Mouse (Mus musculus): ENCODE measurements around the gene Hnrnpul1. TPM values are rescaled to one million over a fixed set of nuclear protein-coding genes. Genes with fewer than 3 reads are reported as not detected.

Gene Hnrnpul1
- polyA plus RNA-seq, 1 experiment, result 123 TPM

- peak overlapping the region; percentile 22; the same call in 1 of the 2 replicates for H3K4me3 ChIP-seq (ENCODE audit: insufficient read depth, low read length)
- H3K4me1 ChIP-seq (ENCODE audit: control insufficient read depth, insufficient read depth, low read length), result peaks cover 47% of the 10 kb centered on the region
- TF ChIP-seq CTCF (IDR thresholded peaks at IDR 0.05; ENCODE audit: low read depth, low read length) (no peak), POLR2A (IDR thresholded peaks at IDR 0.05; ENCODE audit: borderline replicate concordance, low read depth, low read length) (no peak)
- H3K27ac ChIP-seq (ENCODE audit: insufficient read depth, low read depth, low read length), result no peak overlapping the region
These were observed 68.6 kb downstream of the Hnrnpul1 start for GRCm38 (mm10) chr7:25685926-25686470.

GRCm38 (mm10) chr7:25684659-25685058, 69.9 kb downstream of the Hnrnpul1 start:
- H3K27ac ChIP-seq (ENCODE audit: insufficient read depth, low read depth, low read length), result peak overlapping the region; percentile 93
- peaks cover 45% of the 10 kb centered on the region for H3K4me1 ChIP-seq (ENCODE audit: control insufficient read depth, insufficient read depth, low read length)
- H3K4me3 ChIP-seq (ENCODE audit: insufficient read depth, low read length), result no peak overlapping the region
- TF ChIP-seq POLR2A (IDR thresholded peaks at IDR 0.05; ENCODE audit: borderline replicate concordance, low read depth, low read length) (no peak), CTCF (IDR thresholded peaks at IDR 0.05; ENCODE audit: low read depth, low read length) (no peak)

- TF ChIP-seq CTCF (IDR thresholded peaks at IDR 0.05; ENCODE audit: low read depth, low read length), result no peak
- TF ChIP-seq POLR2A (IDR thresholded peaks at IDR 0.05; ENCODE audit: borderline replicate concordance, low read depth, low read length), result peak; percentile 3; the same call in 1 of the 2 replicates
- Histone ChIP-seq H3K4me3 (ENCODE audit: insufficient read depth, low read length) (peak overlapping the region; percentile 52), H3K27ac (ENCODE audit: insufficient read depth, low read depth, low read length) (peak overlapping the region; percentile 93), H3K4me1 (ENCODE audit: control insufficient read depth, insufficient read depth, low read length) (peaks cover 51% of the 10 kb centered on the region)
These were observed 70.9 kb downstream of the Hnrnpul1 start for GRCm38 (mm10) chr7:25683474-25684180.

- H3K4me1 ChIP-seq (ENCODE audit: control insufficient read depth, insufficient read depth, low read length), result peaks cover 51% of the 10 kb centered on the region
- H3K4me3 ChIP-seq (ENCODE audit: insufficient read depth, low read length), result peak overlapping the region; percentile 29
- TF ChIP-seq POLR2A (IDR thresholded peaks at IDR 0.05; ENCODE audit: borderline replicate concordance, low read depth, low read length) (no peak), CTCF (IDR thresholded peaks at IDR 0.05; ENCODE audit: low read depth, low read length) (no peak)
- peak overlapping the region; percentile 24 for H3K27ac ChIP-seq (ENCODE audit: insufficient read depth, low read depth, low read length)
These were observed 73.0 kb downstream of the Hnrnpul1 start for GRCm38 (mm10) chr7:25681341-25682231.

- peaks cover 43% of the 10 kb centered on the region for H3K4me1 ChIP-seq (ENCODE audit: control insufficient read depth, insufficient read depth, low read length)
- H3K27ac ChIP-seq (ENCODE audit: insufficient read depth, low read depth, low read length), result peak within 1 kb of the TSS; percentile 81
- TF ChIP-seq POLR2A (IDR thresholded peaks at IDR 0.05; ENCODE audit: borderline replicate concordance, low read depth, low read length) (no peak), CTCF (IDR thresholded peaks at IDR 0.05; ENCODE audit: low read depth, low read length) (no peak)
- peak within 1 kb of the TSS; percentile 66 for H3K4me3 ChIP-seq (ENCODE audit: insufficient read depth, low read length)
These were observed 73.9 kb downstream of the Hnrnpul1 start, which contains the start of gene B9d2 for GRCm38 (mm10) chr7:25680514-25681258. B9d2 (plus strand) TSS chr7:25680780.

- TF ChIP-seq CTCF (IDR thresholded peaks at IDR 0.05; ENCODE audit: low read depth, low read length) (peak; percentile 55), POLR2A (IDR thresholded peaks at IDR 0.05; ENCODE audit: borderline replicate concordance, low read depth, low read length) (no peak)
- Histone ChIP-seq H3K4me1 (ENCODE audit: control insufficient read depth, insufficient read depth, low read length) (peaks cover 42% of the 10 kb centered on the region), H3K4me3 (ENCODE audit: insufficient read depth, low read length) (peak overlapping the region; percentile 66), H3K27ac (ENCODE audit: insufficient read depth, low read depth, low read length) (peak overlapping the region; percentile 81)
These were observed 74.6 kb downstream of the Hnrnpul1 start for GRCm38 (mm10) chr7:25679971-25680370.

GRCm38 (mm10) chr7:25677013-25677412, 77.5 kb downstream of the Hnrnpul1 start:
- no peak overlapping the region for H3K4me3 ChIP-seq (ENCODE audit: insufficient read depth, low read length)
- H3K4me1 ChIP-seq (ENCODE audit: control insufficient read depth, insufficient read depth, low read length), result peaks cover 15% of the 10 kb centered on the region
- no peak overlapping the region for H3K27ac ChIP-seq (ENCODE audit: insufficient read depth, low read depth, low read length)
- no peak for TF ChIP-seq CTCF (IDR thresholded peaks at IDR 0.05; ENCODE audit: low read depth, low read length)
- TF ChIP-seq POLR2A (IDR thresholded peaks at IDR 0.05; ENCODE audit: borderline replicate concordance, low read depth, low read length), result no peak

- Histone ChIP-seq H3K4me3 (ENCODE audit: insufficient read depth, low read length) (no peak overlapping the region), H3K4me1 (ENCODE audit: control insufficient read depth, insufficient read depth, low read length) (peaks cover 7% of the 10 kb centered on the region), H3K27ac (ENCODE audit: insufficient read depth, low read depth, low read length) (no peak overlapping the region)
- no peak for TF ChIP-seq CTCF (IDR thresholded peaks at IDR 0.05; ENCODE audit: low read depth, low read length)
- TF ChIP-seq POLR2A (IDR thresholded peaks at IDR 0.05; ENCODE audit: borderline replicate concordance, low read depth, low read length), result no peak
These were observed 78.3 kb downstream of the Hnrnpul1 start for GRCm38 (mm10) chr7:25676085-25676781.
